Mouse (Mus musculus): ENCODE results near the gene Syn2. TPM values are rescaled to one million over a fixed set of nuclear protein-coding genes. Genes with fewer than 3 reads are reported as not detected.

Gene Syn2
- polyA plus RNA-seq, 1 experiment from 2014 or later, result 23.0 TPM

- 91% methylated on average over 2 of the region's 2 CpGs for WGBS
- no peak for ATAC-seq (ENCODE audit: low FRiP score, low read depth)
- Histone ChIP-seq H3K9ac (no peak overlapping the region), H3K9me3 (no peaks in the 10 kb centered on the region), H3K27me3 (replicated peaks) (no peaks in the 10 kb centered on the region), H3K27ac (no peak overlapping the region), H3K36me3 (no peaks in the 10 kb centered on the region), H3K4me3 (no peak overlapping the region), H3K4me2 (replicated peaks) (no peak overlapping the region), H3K4me1 (no peaks in the 10 kb centered on the region)
These were observed 149.5 kb downstream of the Syn2 start for GRCm38 (mm10) chr6:115284153-115284552.

DNA sequence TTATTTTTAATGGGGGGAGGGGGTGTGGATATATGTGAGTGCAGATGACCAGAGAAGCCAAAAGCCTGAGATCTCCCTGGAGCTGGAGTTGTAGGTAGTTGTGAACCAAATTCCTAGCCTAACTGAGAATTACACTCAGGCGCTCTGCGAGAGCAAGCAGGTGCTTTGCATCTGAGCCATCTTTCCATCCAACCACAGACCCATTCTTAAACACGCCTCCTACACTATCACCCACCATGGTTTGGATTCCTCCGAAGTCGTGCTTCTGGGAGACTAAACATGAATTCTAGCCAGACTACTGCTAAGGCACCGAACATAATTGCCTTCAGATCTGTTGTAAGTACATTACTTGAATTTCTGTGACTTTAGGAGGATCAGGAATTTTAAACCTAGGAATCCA, 151.7 kb downstream of the Syn2 start:
- Histone ChIP-seq H3K27ac (no peak overlapping the region), H3K36me3 (no peaks in the 10 kb centered on the region), H3K9me3 (no peaks in the 10 kb centered on the region), H3K27me3 (replicated peaks) (no peaks in the 10 kb centered on the region), H3K9ac (no peak overlapping the region), H3K4me1 (no peaks in the 10 kb centered on the region), H3K4me2 (replicated peaks) (no peak overlapping the region), H3K4me3 (no peak overlapping the region)
- ATAC-seq (ENCODE audit: low FRiP score, low read depth), result no peak
- WGBS, result 88% methylated on average over 6 of the region's 6 CpGs

DNA sequence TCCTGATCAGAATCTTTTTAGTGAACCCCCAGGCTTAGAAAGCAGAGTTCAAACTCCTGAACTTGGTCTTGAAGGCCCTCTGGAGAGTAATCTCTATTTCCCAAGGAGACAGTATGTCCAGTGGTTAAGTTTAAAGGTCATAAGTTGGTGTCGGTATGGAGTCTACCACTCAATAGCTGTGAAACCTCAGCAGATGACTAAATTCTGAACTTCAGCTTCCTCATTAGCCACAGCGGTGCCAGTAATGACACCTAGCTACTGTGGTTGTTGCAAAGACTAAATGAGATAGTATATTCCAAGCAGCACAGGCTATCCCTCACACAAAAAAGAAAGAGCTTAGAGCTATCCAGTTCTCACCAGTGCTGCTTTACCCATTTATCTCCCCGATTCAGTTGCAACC, 153.5 kb downstream of the Syn2 start:
- no peak overlapping the region for H3K4me3 ChIP-seq
- no peak overlapping the region for H3K9ac ChIP-seq
- H3K27me3 ChIP-seq (replicated peaks), result no peaks in the 10 kb centered on the region
- H3K9me3 ChIP-seq, result no peaks in the 10 kb centered on the region
- WGBS, result 85% methylated on average over 3 of the region's 3 CpGs
- H3K4me2 ChIP-seq (replicated peaks), result no peak overlapping the region
- H3K27ac ChIP-seq, result no peak overlapping the region
- no peaks in the 10 kb centered on the region for H3K36me3 ChIP-seq
- H3K4me1 ChIP-seq, result no peaks in the 10 kb centered on the region
- no peak for ATAC-seq (ENCODE audit: low FRiP score, low read depth)

- no peak overlapping the region for H3K4me3 ChIP-seq
- WGBS, result 62% methylated on average over 5 of the region's 5 CpGs
- H3K27ac ChIP-seq, result no peak overlapping the region
- H3K36me3 ChIP-seq, result no peaks in the 10 kb centered on the region
- no peaks in the 10 kb centered on the region for H3K4me1 ChIP-seq
- H3K4me2 ChIP-seq (replicated peaks), result no peak overlapping the region
- no peaks in the 10 kb centered on the region for H3K27me3 ChIP-seq (replicated peaks)
- no peaks in the 10 kb centered on the region for H3K9me3 ChIP-seq
- no peak overlapping the region for H3K9ac ChIP-seq
- no peak for ATAC-seq (ENCODE audit: low FRiP score, low read depth)
These were observed 155.9 kb downstream of the Syn2 start for GRCm38 (mm10) chr6:115290561-115290960.

DNA sequence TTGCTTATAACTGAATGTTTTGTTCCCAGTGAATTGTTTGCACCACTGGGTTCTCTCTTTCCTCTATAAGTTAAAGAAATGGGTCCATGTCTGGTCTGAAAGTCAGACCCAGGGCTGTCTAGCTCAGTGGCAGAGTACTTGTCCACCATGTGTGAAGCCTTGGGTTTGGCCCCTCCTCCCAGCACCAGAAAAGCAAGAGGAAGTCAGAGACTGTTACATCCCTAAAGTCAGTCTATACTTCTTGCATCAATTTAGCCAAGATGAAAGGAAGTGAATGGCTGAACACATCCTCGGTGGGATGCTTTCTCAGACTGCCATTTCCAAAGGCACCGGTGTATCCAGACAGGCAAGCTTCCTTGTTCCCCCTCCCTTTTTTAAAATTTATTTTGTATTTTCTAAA, 156.4 kb downstream of the Syn2 start:
- Histone ChIP-seq H3K27me3 (replicated peaks) (no peaks in the 10 kb centered on the region), H3K4me1 (no peaks in the 10 kb centered on the region), H3K4me2 (replicated peaks) (no peak overlapping the region), H3K27ac (no peak overlapping the region), H3K4me3 (no peak overlapping the region), H3K36me3 (no peaks in the 10 kb centered on the region), H3K9ac (no peak overlapping the region), H3K9me3 (no peaks in the 10 kb centered on the region)
- 83% methylated on average over 2 of the region's 2 CpGs for WGBS
- ATAC-seq (ENCODE audit: low FRiP score, low read depth), result no peak

DNA sequence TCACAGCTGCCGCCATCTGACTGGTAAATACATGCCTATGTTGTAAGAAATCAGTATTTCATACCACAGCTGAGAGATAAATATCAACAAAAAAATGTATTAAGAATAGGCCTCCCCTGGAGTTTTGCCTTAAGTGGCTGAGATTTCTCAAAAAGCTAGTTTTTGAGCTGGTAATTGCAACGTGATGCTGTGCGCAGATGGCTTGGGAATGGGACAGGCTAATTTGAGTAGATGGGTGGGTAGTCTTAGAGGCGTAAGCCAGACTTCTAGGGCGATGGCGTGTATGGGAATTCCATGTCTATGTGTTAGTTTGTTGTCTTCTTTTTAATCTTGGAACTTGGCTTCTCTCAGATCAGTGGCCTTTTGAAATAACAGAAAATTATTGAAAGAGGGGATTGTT, 157.1 kb downstream of the Syn2 start:
- no peak overlapping the region for H3K9ac ChIP-seq
- WGBS, result 96% methylated on average over 6 of the region's 6 CpGs
- no peak overlapping the region for H3K4me3 ChIP-seq
- no peak overlapping the region for H3K4me2 ChIP-seq (replicated peaks)
- no peaks in the 10 kb centered on the region for H3K9me3 ChIP-seq
- no peak overlapping the region for H3K27ac ChIP-seq
- no peaks in the 10 kb centered on the region for H3K36me3 ChIP-seq
- no peaks in the 10 kb centered on the region for H3K27me3 ChIP-seq (replicated peaks)
- ATAC-seq (ENCODE audit: low FRiP score, low read depth), result no peak
- no peaks in the 10 kb centered on the region for H3K4me1 ChIP-seq

- Histone ChIP-seq H3K36me3 (no peaks in the 10 kb centered on the region), H3K9ac (no peak overlapping the region), H3K27ac (no peak overlapping the region), H3K9me3 (no peaks in the 10 kb centered on the region), H3K4me3 (no peak overlapping the region), H3K4me1 (no peaks in the 10 kb centered on the region), H3K27me3 (replicated peaks) (no peaks in the 10 kb centered on the region), H3K4me2 (replicated peaks) (no peak overlapping the region)
- no peak for ATAC-seq (ENCODE audit: low FRiP score, low read depth)
- WGBS, result 72% methylated on average over 6 of the region's 6 CpGs
These were observed 157.9 kb downstream of the Syn2 start for GRCm38 (mm10) chr6:115292621-115293020.

GRCm38 (mm10) chr6:115293877-115294276, 159.2 kb downstream of the Syn2 start:
- H3K4me1 ChIP-seq, result no peaks in the 10 kb centered on the region
- no peak overlapping the region for H3K27ac ChIP-seq
- WGBS, result 83% methylated on average over 2 of the region's 2 CpGs
- no peak overlapping the region for H3K4me3 ChIP-seq
- H3K27me3 ChIP-seq (replicated peaks), result no peaks in the 10 kb centered on the region
- no peak for ATAC-seq (ENCODE audit: low FRiP score, low read depth)
- H3K9me3 ChIP-seq, result no peaks in the 10 kb centered on the region
- no peak overlapping the region for H3K4me2 ChIP-seq (replicated peaks)
- no peak overlapping the region for H3K9ac ChIP-seq
- H3K36me3 ChIP-seq, result no peaks in the 10 kb centered on the region

GRCm38 (mm10) chr6:115307134-115307533, 172.4 kb downstream of the Syn2 start:
- ATAC-seq (ENCODE audit: low FRiP score, low read depth), result no peak
- 76% methylated on average over 2 of the region's 2 CpGs for WGBS

GRCm38 (mm10) chr6:115312780-115313179, 178.1 kb downstream of the Syn2 start:
- no peak for ATAC-seq (ENCODE audit: low FRiP score, low read depth)
- Histone ChIP-seq H3K27me3 (replicated peaks) (no peaks in the 10 kb centered on the region), H3K9ac (no peak overlapping the region), H3K4me2 (replicated peaks) (no peak overlapping the region), H3K4me3 (no peak overlapping the region), H3K9me3 (no peaks in the 10 kb centered on the region), H3K4me1 (no peaks in the 10 kb centered on the region), H3K27ac (no peak overlapping the region), H3K36me3 (no peaks in the 10 kb centered on the region)
- WGBS, result 70% methylated on average over 12 of the region's 12 CpGs

More at GRCm38 (mm10) chr6:115307134-115307533, 172.4 kb downstream of the Syn2 start:
- Histone ChIP-seq H3K4me2 (replicated peaks) (no peak overlapping the region), H3K36me3 (no peaks in the 10 kb centered on the region), H3K27ac (no peak overlapping the region), H3K4me3 (no peak overlapping the region), H3K9ac (no peak overlapping the region), H3K4me1 (no peaks in the 10 kb centered on the region), H3K27me3 (replicated peaks) (no peaks in the 10 kb centered on the region), H3K9me3 (no peaks in the 10 kb centered on the region)

DNA sequence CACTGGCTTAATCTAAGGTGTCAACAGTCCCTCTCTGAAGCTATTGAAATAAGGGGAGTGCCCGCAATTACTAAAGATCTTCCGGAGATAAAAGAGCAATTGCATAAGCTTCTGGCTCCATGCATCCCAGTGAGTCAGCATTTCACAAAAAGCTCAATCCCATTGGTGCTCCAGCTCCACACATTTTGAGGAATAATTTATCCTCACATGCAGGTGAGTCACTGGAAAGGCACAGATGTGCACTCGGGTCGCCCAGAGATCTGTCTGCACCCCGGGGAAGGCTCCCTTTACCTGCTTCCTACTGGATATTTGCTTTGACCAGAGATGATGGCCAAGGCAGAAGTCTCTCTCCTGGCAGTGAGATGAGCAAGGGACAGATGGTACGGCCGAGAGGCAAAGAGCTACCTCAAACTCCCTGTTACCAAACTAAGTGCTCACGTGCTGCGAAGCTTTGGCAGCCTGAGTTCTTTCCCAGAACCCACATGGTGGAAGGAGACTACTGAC, 178.6 kb downstream of the Syn2 start:
- H3K27me3 ChIP-seq (replicated peaks), result no peaks in the 10 kb centered on the region
- H3K4me1 ChIP-seq, result no peaks in the 10 kb centered on the region
- no peak overlapping the region for H3K4me2 ChIP-seq (replicated peaks)
- 75% methylated on average over 9 of the region's 9 CpGs for WGBS
- H3K9me3 ChIP-seq, result no peaks in the 10 kb centered on the region
- no peak for ATAC-seq (ENCODE audit: low FRiP score, low read depth)
- H3K4me3 ChIP-seq, result no peak overlapping the region
- no peak overlapping the region for H3K27ac ChIP-seq
- H3K9ac ChIP-seq, result no peak overlapping the region
- H3K36me3 ChIP-seq, result no peaks in the 10 kb centered on the region

- H3K27me3 ChIP-seq (replicated peaks), result no peaks in the 10 kb centered on the region
- no peak overlapping the region for H3K9ac ChIP-seq
- no peak overlapping the region for H3K4me3 ChIP-seq
- WGBS, result 79% methylated on average over 7 of the region's 7 CpGs
- ATAC-seq (ENCODE audit: low FRiP score, low read depth), result no peak
- no peaks in the 10 kb centered on the region for H3K9me3 ChIP-seq
- H3K4me2 ChIP-seq (replicated peaks), result no peak overlapping the region
- no peaks in the 10 kb centered on the region for H3K36me3 ChIP-seq
- no peaks in the 10 kb centered on the region for H3K4me1 ChIP-seq
- no peak overlapping the region for H3K27ac ChIP-seq
These were observed 179.2 kb downstream of the Syn2 start for GRCm38 (mm10) chr6:115313910-115314309.

DNA sequence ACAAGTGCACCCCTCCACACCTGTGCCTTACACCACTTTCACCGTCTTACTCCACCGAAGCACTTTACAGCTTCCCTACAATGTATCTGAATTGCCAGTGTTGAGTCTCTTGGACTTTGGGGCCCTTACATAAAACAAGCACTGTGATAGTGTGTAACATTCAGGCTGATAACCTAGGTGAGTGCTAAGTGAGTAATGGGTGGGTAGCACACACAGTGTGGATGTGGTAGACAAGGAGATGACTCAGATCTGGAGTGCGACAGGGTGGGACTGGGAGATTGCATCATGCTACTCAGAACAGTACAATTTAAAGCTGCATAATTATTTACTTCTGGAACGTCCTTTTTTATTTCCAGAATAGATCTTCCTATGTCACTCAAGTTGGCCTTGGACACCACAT, 181.1 kb downstream of the Syn2 start:
- WGBS, result 84% methylated on average over 4 of the region's 4 CpGs

More for the DNA sequence above, 181.1 kb downstream of the Syn2 start:
- no peak for ATAC-seq (ENCODE audit: low FRiP score, low read depth)
- no peaks in the 10 kb centered on the region for H3K4me1 ChIP-seq
- no peak overlapping the region for H3K27ac ChIP-seq
- no peak overlapping the region for H3K4me3 ChIP-seq
- H3K27me3 ChIP-seq (replicated peaks), result no peaks in the 10 kb centered on the region
- H3K36me3 ChIP-seq, result no peaks in the 10 kb centered on the region
- no peak overlapping the region for H3K4me2 ChIP-seq (replicated peaks)
- H3K9ac ChIP-seq, result no peak overlapping the region
- no peaks in the 10 kb centered on the region for H3K9me3 ChIP-seq

Data from neural tube, embryonic 12.5 days (tissue).